Mouse (Mus musculus): ENCODE data around the gene Esp23.

- no peak for TF ChIP-seq CTCF (IDR thresholded peaks at IDR 0.05; ENCODE audit: borderline replicate concordance, control insufficient read depth, extremely low read depth, insufficient read depth, low read length, poor library complexity)
- no peak for TF ChIP-seq POLR2A (IDR thresholded peaks at IDR 0.05; ENCODE audit: control insufficient read depth, extremely low read depth, insufficient read depth, low read length, poor library complexity)
Observed at GRCm38 (mm10) chr17:39076937-39077336, at the start of gene Esp23.

All from thymus, adult 2 months (tissue).